Mouse (Mus musculus): ENCODE measurements at regions not wholly inside any gene's neighbourhood (a gene's known extent, or its start where the extent isn't known, plus 50 kb on each side); places are given as distances from the start of the nearest gene placed in this dataset.

DNA sequence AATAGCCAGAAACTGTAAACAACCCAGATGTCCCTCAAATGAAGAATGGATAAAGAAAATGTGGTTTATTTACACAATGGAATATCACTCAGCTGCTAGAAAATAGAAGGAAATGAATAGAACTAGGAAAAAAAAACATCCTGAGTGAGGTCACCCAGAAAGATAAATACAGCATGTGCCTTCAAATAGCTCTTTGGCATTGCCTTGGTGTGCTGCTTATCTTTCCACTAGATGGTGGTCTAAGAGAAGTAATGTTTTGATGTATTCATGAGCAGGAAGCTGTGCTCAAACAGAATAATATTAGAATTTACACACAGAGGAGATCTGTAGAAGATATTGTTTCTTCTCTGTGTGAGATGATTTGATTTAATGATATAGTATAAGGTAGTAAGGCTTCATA is 78.8 kb downstream of the Zfp619 start:
- H3K4me1 ChIP-seq (replicated peaks; ENCODE audit: control insufficient read depth, insufficient read depth, low read length) = no peaks in the 10 kb centered on the region
- DNase-seq (ENCODE audit: low spot score) = no peak
- no peak overlapping the region for H3K9ac ChIP-seq
- no peak overlapping the region for H3K4me3 ChIP-seq (replicated peaks; ENCODE audit: low read length)
- H3K9me3 ChIP-seq (ENCODE audit: control insufficient read depth, low read length) = no peaks in the 10 kb centered on the region
- no peaks in the 10 kb centered on the region for H3K36me3 ChIP-seq (replicated peaks; ENCODE audit: control insufficient read depth, insufficient read depth)
- no peak overlapping the region for H3K4me2 ChIP-seq (replicated peaks)
- no peak overlapping the region for H3K27ac ChIP-seq
- no peaks in the 10 kb centered on the region for H3K27me3 ChIP-seq (ENCODE audit: control insufficient read depth, insufficient read depth, low read length)
- ATAC-seq (ENCODE audit: low FRiP score) = no peak

DNA sequence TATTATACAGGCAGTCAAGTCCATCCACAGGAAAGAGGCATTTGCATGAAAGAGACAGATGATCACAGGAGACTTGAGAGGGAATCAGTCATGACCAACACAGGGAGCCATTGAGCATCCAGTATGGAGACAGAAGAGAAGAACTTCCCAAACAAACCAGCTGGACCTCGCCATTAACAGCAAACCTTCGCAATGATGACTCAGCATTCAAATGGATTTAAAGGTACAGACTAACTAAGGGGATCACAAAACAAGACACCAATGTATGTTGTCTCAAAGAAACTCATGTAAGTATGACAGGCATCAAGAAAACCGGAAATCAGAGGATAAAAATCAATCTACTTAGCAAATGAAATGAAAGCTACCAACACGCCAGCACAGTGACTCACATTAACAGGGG is 96.2 kb downstream of the Zfp619 start:
- WGBS = 87% methylated on average over 4 of the region's 4 CpGs
- Histone ChIP-seq H3K9me3 (ENCODE audit: control insufficient read depth, low read length) (no peaks in the 10 kb centered on the region), H3K27me3 (ENCODE audit: control insufficient read depth, insufficient read depth, low read length) (no peaks in the 10 kb centered on the region), H3K4me1 (replicated peaks; ENCODE audit: control insufficient read depth, insufficient read depth, low read length) (no peaks in the 10 kb centered on the region), H3K4me3 (replicated peaks; ENCODE audit: low read length) (no peak overlapping the region), H3K36me3 (replicated peaks; ENCODE audit: control insufficient read depth, insufficient read depth) (no peaks in the 10 kb centered on the region), H3K9ac (no peak overlapping the region), H3K27ac (no peak overlapping the region), H3K4me2 (replicated peaks) (no peak overlapping the region)
- no peak for ATAC-seq (ENCODE audit: low FRiP score)
- DNase-seq (ENCODE audit: low spot score) = no peak

DNA sequence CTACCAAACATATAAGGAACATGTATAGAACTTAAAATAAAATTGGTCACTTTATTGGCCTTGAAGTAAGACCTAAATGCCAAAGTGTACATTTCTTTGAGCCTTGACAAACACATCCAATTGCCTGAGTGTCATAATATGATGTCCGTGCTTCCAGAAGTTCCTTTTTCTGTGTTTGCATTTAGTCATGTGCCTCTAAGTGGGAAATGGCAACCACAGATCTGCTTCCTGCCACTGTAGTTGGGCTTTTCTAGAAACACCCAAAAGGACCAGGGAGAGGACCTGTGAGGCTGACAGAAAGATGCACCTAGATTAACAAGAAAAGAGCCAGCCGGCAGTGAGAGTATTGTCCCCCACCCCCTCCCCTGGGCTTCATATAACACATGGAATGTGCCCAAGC is 97.5 kb downstream of the Zfp619 start:
- Histone ChIP-seq H3K9me3 (ENCODE audit: control insufficient read depth, low read length) (no peaks in the 10 kb centered on the region), H3K27me3 (ENCODE audit: control insufficient read depth, insufficient read depth, low read length) (no peaks in the 10 kb centered on the region), H3K4me1 (replicated peaks; ENCODE audit: control insufficient read depth, insufficient read depth, low read length) (no peaks in the 10 kb centered on the region), H3K4me3 (replicated peaks; ENCODE audit: low read length) (no peak overlapping the region), H3K27ac (no peak overlapping the region), H3K36me3 (replicated peaks; ENCODE audit: control insufficient read depth, insufficient read depth) (no peaks in the 10 kb centered on the region), H3K9ac (no peak overlapping the region), H3K4me2 (replicated peaks) (no peak overlapping the region)
- 85% methylated on average over 2 of the region's 2 CpGs for WGBS
- DNase-seq (ENCODE audit: low spot score) (no peak), ATAC-seq (ENCODE audit: low FRiP score) (no peak)

- DNase-seq (ENCODE audit: low spot score) (no peak), ATAC-seq (ENCODE audit: low FRiP score) (no peak)
- Histone ChIP-seq H3K27me3 (ENCODE audit: control insufficient read depth, insufficient read depth, low read length) (no peaks in the 10 kb centered on the region), H3K9ac (no peak overlapping the region), H3K4me2 (replicated peaks) (no peak overlapping the region), H3K4me3 (replicated peaks; ENCODE audit: low read length) (no peak overlapping the region), H3K4me1 (replicated peaks; ENCODE audit: control insufficient read depth, insufficient read depth, low read length) (no peaks in the 10 kb centered on the region), H3K36me3 (replicated peaks; ENCODE audit: control insufficient read depth, insufficient read depth) (no peaks in the 10 kb centered on the region), H3K9me3 (ENCODE audit: control insufficient read depth, low read length) (no peaks in the 10 kb centered on the region), H3K27ac (no peak overlapping the region)
- 91% methylated on average over 2 of the region's 2 CpGs for WGBS
These were observed 104.2 kb downstream of the Zfp619 start for GRCm38 (mm10) chr7:39621796-39622195.

DNA sequence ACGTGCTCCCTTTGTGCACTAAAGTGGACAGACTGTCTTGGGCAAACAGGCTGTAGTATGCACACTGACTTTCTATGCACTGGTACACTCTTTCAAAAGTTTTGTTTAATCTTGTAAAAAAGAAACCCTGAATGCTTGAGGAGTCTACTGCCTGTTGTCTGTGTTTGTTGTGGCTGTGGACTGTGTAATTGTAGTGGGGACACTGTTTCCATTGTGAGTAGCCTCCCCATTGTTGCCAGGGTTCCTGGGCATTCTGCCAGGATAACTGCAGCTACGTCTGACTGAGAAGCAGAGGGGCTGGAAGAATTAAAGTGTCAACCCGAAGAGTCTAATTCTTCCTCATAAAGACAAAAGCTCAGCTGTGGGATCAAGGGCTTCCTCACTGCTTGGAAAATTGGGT is 115.3 kb downstream of the Zfp619 start:
- WGBS = 16% methylated on average over 3 of the region's 3 CpGs
- peak; percentile 76; the same call in 1 of the 2 replicates for ATAC-seq (ENCODE audit: low FRiP score)
- H3K9me3 ChIP-seq (ENCODE audit: control insufficient read depth, low read length) = no peaks in the 10 kb centered on the region
- no peak overlapping the region for H3K9ac ChIP-seq
- no peak overlapping the region for H3K4me2 ChIP-seq (replicated peaks)
- peak overlapping the region; percentile 43; the same call in 1 of the 2 replicates for H3K27ac ChIP-seq
- no peaks in the 10 kb centered on the region for H3K36me3 ChIP-seq (replicated peaks; ENCODE audit: control insufficient read depth, insufficient read depth)
- H3K4me1 ChIP-seq (replicated peaks; ENCODE audit: control insufficient read depth, insufficient read depth, low read length) = no peaks in the 10 kb centered on the region
- peak; percentile 55 for DNase-seq (ENCODE audit: low spot score)
- no peak overlapping the region for H3K4me3 ChIP-seq (replicated peaks; ENCODE audit: low read length)
- H3K27me3 ChIP-seq (ENCODE audit: control insufficient read depth, insufficient read depth, low read length) = no peaks in the 10 kb centered on the region

- Histone ChIP-seq H3K36me3 (replicated peaks; ENCODE audit: control insufficient read depth, insufficient read depth) (no peaks in the 10 kb centered on the region), H3K9ac (no peak overlapping the region), H3K4me1 (replicated peaks; ENCODE audit: control insufficient read depth, insufficient read depth, low read length) (no peaks in the 10 kb centered on the region), H3K27ac (no peak overlapping the region), H3K27me3 (ENCODE audit: control insufficient read depth, insufficient read depth, low read length) (no peaks in the 10 kb centered on the region), H3K4me3 (replicated peaks; ENCODE audit: low read length) (no peak overlapping the region), H3K9me3 (ENCODE audit: control insufficient read depth, low read length) (no peaks in the 10 kb centered on the region), H3K4me2 (replicated peaks) (no peak overlapping the region)
- no peak for ATAC-seq (ENCODE audit: low FRiP score)
- WGBS = 91% methylated on average over 4 of the region's 4 CpGs
- DNase-seq (ENCODE audit: low spot score) = no peak
These were observed 124.8 kb downstream of the Zfp619 start for GRCm38 (mm10) chr7:39642333-39642732.

DNA sequence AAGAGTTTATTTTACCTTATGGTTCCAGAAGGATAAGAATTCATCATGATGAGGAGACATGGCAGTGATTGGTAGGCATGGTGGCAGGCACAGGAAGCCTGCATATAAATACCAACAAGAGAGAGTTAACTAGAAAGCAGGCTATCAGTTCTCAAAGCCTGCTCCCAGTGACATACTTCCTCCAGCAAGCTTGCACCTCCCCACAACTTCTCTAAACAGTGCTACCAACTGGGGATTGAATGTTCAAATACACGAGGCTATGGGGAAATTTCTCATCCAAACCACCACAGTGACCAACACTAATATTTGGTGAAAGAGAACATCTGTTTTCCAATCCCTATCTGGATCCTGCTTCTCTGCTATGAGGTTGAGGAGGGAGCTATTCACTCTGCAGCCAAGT is 125.8 kb downstream of the Zfp619 start:
- Histone ChIP-seq H3K9ac (no peak overlapping the region), H3K36me3 (replicated peaks; ENCODE audit: control insufficient read depth, insufficient read depth) (no peaks in the 10 kb centered on the region), H3K27me3 (ENCODE audit: control insufficient read depth, insufficient read depth, low read length) (no peaks in the 10 kb centered on the region), H3K9me3 (ENCODE audit: control insufficient read depth, low read length) (no peaks in the 10 kb centered on the region), H3K4me3 (replicated peaks; ENCODE audit: low read length) (no peak overlapping the region), H3K4me1 (replicated peaks; ENCODE audit: control insufficient read depth, insufficient read depth, low read length) (no peaks in the 10 kb centered on the region), H3K4me2 (replicated peaks) (no peak overlapping the region), H3K27ac (no peak overlapping the region)
- ATAC-seq (ENCODE audit: low FRiP score) (no peak), DNase-seq (ENCODE audit: low spot score) (no peak)
- 59% methylated on average over 1 of the region's 1 CpGs for WGBS

- no peaks in the 10 kb centered on the region for H3K9me3 ChIP-seq (ENCODE audit: control insufficient read depth, low read length)
- H3K4me3 ChIP-seq (replicated peaks; ENCODE audit: low read length) = no peak overlapping the region
- WGBS = 68% methylated on average over 6 of the region's 6 CpGs
- H3K36me3 ChIP-seq (replicated peaks; ENCODE audit: control insufficient read depth, insufficient read depth) = no peaks in the 10 kb centered on the region
- no peak for ATAC-seq (ENCODE audit: low FRiP score)
- no peak for DNase-seq (ENCODE audit: low spot score)
- no peaks in the 10 kb centered on the region for H3K27me3 ChIP-seq (ENCODE audit: control insufficient read depth, insufficient read depth, low read length)
- no peak overlapping the region for H3K9ac ChIP-seq
- no peak overlapping the region for H3K27ac ChIP-seq
- H3K4me2 ChIP-seq (replicated peaks) = no peak overlapping the region
- H3K4me1 ChIP-seq (replicated peaks; ENCODE audit: control insufficient read depth, insufficient read depth, low read length) = no peaks in the 10 kb centered on the region
These were observed 133.0 kb downstream of the Zfp619 start for GRCm38 (mm10) chr7:39650483-39651102.

DNA sequence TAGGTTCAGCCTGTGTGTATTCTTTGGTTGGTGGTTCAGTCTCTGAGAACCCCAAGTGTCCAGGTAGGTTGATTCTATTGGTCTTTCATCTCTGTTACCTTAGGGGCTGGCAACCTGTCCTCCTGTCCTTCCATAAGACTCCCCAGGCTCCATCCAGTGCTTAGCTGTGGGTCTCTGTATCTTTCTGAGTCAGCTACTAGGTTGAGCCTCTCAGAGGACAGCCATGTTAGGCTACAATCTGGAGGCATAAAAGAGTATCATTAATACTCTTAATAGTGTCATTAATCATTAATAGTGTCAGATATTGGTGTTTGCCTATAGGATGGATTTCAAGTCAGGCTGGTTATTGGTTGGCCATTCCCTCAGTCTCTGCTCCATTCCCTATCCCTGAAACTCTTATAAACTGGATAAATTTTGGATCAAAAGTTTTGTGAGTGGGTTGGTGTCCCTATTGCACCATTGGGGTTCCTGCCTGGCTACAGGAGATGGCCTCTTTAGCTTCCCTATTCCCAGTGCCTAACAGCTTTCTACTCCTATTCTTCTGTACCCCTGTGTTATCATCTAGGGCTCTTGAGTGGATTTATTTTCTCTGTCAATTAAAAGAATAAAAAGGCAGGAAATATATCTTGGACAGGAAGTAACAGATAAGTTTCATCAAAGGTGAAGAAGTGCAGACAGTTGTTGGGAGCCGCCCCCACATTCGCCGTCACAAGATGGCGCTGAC is 137.2 kb downstream of the Zfp619 start:
- H3K36me3 ChIP-seq (replicated peaks; ENCODE audit: control insufficient read depth, insufficient read depth) = no peaks in the 10 kb centered on the region
- DNase-seq (ENCODE audit: low spot score) (peak; percentile 26), ATAC-seq (ENCODE audit: low FRiP score) (peak; percentile 75)
- peaks cover 9% of the 10 kb centered on the region; the same call in 1 of the 2 replicates for H3K4me1 ChIP-seq (replicated peaks; ENCODE audit: control insufficient read depth, insufficient read depth, low read length)
- 14% methylated on average over 4 of the region's 4 CpGs for WGBS
- H3K27ac ChIP-seq = 0 out of 2 replicates have a peak overlapping the region, but pooled peaks have one; percentile 38
- peak overlapping the region; percentile 42 for H3K4me2 ChIP-seq (replicated peaks)
- H3K9ac ChIP-seq = no peak overlapping the region
- H3K27me3 ChIP-seq (ENCODE audit: control insufficient read depth, insufficient read depth, low read length) = no peaks in the 10 kb centered on the region
- no peaks in the 10 kb centered on the region for H3K9me3 ChIP-seq (ENCODE audit: control insufficient read depth, low read length)
- H3K4me3 ChIP-seq (replicated peaks; ENCODE audit: low read length) = no peak overlapping the region

Measured in hindbrain, embryonic 14.5 days (tissue).